Mouse (Mus musculus) kidney, embryonic 14.5 days (tissue): Measurements from ENCODE around the gene Tlr6. TPM values are rescaled to one million over a fixed set of nuclear protein-coding genes. Genes with fewer than 3 reads are reported as not detected.

ENCODE experiments used
- ATAC-seq: fragments of 200-750 bp; cut with Nextera tagmentation; 2 replicates; pipeline ENCODE4 v1.8.0; 2017; ENCODE audit warnings: moderate number of reproducible peaks, mild to moderate bottlenecking, moderate TSS enrichment, moderate library complexity; ENCODE audit not compliant: low FRiP score, low TSS enrichment
- H3K27ac ChIP-seq: fragments of 300-500 bp; sonication (generic); 2 replicates; pipeline ENCODE4 v1.5.1; 2014; ENCODE audit warnings: low read depth, mild to moderate bottlenecking, low read length, moderate library complexity, mixed read lengths
- H3K27me3 ChIP-seq: fragments of 300-500 bp; sonication (generic); 2 replicates; pipeline ENCODE4 v1.6.1; 2014; ENCODE audit warnings: mild to moderate bottlenecking, low read length; ENCODE audit not compliant: control insufficient read depth, insufficient read depth
- H3K36me3 ChIP-seq: fragments of 300-500 bp; sonication (generic); 2 replicates; pipeline ENCODE4 v1.6.1; 2014; ENCODE audit warnings: low read length, mixed read lengths; ENCODE audit not compliant: control insufficient read depth, insufficient read depth
- H3K4me1 ChIP-seq: fragments of 300-500 bp; sonication (generic); 2 replicates; pipeline ENCODE4 v1.6.1; 2014; ENCODE audit warnings: low read length, mixed read lengths; ENCODE audit not compliant: control insufficient read depth, insufficient read depth
- H3K4me2 ChIP-seq: fragments of 300-500 bp; sonication (generic); replicated peaks from 2 replicates; pipeline ENCODE4 v1.6.1; 2014; ENCODE audit warnings: low read depth, mild to moderate bottlenecking, low read length
- H3K4me3 ChIP-seq: fragments of 300-500 bp; sonication (generic); 2 replicates; pipeline ENCODE4 v1.5.1; 2014; ENCODE audit warnings: mild to moderate bottlenecking, low read length
- H3K9ac ChIP-seq: fragments of 300-500 bp; sonication (generic); 2 replicates; pipeline ENCODE4 v1.6.1; 2014; ENCODE audit warnings: low read depth, mild to moderate bottlenecking, low read length, moderate library complexity
- H3K9me3 ChIP-seq: fragments of 300-500 bp; sonication (generic); 2 replicates; pipeline ENCODE4 v1.6.1; 2016; ENCODE audit warnings: low read length; ENCODE audit not compliant: control insufficient read depth
- WGBS: fragments of 180-500 bp; shearing (Covaris S2); extraction: QIAGEN DNeasy Blood & Tissue Kit; methylation state at CpG from one replicate; pipeline ENCODE4 v1.1.7; 2014; 5-methylcytosine and 5-hydroxymethylcytosine counted together
- polyA plus RNA-seq: library from polyadenylated mRNA; unstranded; fragments of >200 nt; fragmentation: Nextera tagmentation; extraction: Ambion mirVana; gene quantifications from 2 replicates; pipeline ENCODE4 v1.2.1, GENCODE M21; 2014

Tlr6 gene
- polyA plus RNA-seq = 0.49 and 0.86 TPM in 2 replicates

- 79% methylated on average over 13 of the region's 13 CpGs for WGBS
- no peaks in the 10 kb centered on the region for H3K36me3 ChIP-seq
- H3K4me2 ChIP-seq = peak within 1 kb of the TSS; percentile 12; the same call in 1 of the 2 replicates
- no peaks in the 10 kb centered on the region for H3K4me1 ChIP-seq
- H3K27me3 ChIP-seq = no peaks in the 10 kb centered on the region
- ATAC-seq = no peak
- H3K4me3 ChIP-seq = no peak within 1 kb of the TSS
- no peaks in the 10 kb centered on the region for H3K9me3 ChIP-seq
- H3K9ac ChIP-seq = no peak within 1 kb of the TSS
- H3K27ac ChIP-seq = no peak within 1 kb of the TSS
These were observed at the start of gene Tlr6 for GRCm38 (mm10) chr5:64959843-64960230. TSS of gene Tlr6 (minus strand) at chr5:64960097.

DNA sequence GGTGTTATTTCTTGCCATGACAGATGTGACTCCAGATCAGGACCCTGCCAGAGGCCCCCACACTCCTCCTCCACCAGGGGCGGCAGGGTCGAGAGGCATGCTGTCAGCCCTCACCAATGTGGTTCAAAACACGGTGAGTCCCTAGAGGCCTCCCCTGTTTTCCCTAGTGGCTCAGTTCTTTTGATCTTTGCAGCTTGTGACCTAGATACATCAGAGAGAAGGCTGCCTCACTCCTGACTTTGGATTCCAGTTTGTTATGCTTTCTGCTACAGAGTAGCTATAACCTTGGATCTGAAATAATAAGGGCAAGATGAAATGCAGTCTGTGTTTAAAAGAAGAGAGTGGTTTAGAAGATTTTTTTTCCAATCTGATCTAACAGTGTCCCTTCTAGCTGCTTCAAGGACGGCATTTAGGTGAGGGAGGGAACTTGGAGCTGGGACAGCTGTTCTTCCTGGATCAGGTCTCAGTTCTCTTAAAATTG lies 46.2 kb upstream of the Tlr6 start:
- ATAC-seq = no peak; the same call in 1 of the 2 replicates
- Histone ChIP-seq H3K9me3 (peaks cover 9% of the 10 kb centered on the region; the same call in 1 of the 2 replicates), H3K9ac (no peak overlapping the region), H3K36me3 (peaks cover 15% of the 10 kb centered on the region), H3K27me3 (no peaks in the 10 kb centered on the region), H3K27ac (no peak overlapping the region), H3K4me2 (no peak overlapping the region), H3K4me1 (peaks cover 12% of the 10 kb centered on the region), H3K4me3 (no peak overlapping the region)
- 12% methylated on average over 4 of the region's 4 CpGs for WGBS

DNA sequence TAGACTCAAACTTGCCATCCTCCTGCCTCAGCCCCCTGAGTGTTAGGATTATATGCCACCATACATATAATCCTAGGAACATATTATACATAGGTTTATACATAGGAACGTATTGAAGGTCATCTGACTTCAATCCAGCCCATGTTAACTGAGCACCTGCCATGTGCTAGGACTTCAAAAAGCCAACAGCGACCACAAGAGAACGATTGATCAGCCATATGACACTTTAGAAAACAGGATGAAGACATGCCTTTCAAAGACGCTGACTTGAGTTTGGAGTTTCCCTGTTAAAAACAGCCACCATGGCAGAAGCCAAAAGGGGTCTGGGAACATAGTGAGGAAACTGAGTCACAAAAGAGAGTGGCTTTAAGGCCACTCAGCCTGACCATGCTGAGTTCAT lies 45.4 kb upstream of the Tlr6 start:
- Histone ChIP-seq H3K4me3 (no peak overlapping the region), H3K36me3 (peaks cover 12% of the 10 kb centered on the region), H3K27me3 (no peaks in the 10 kb centered on the region), H3K4me2 (no peak overlapping the region), H3K9ac (no peak overlapping the region), H3K27ac (no peak overlapping the region), H3K9me3 (peaks cover 6% of the 10 kb centered on the region; the same call in 1 of the 2 replicates), H3K4me1 (peaks cover 12% of the 10 kb centered on the region)
- ATAC-seq = no peak
- WGBS = 88% methylated on average over 4 of the region's 4 CpGs

DNA sequence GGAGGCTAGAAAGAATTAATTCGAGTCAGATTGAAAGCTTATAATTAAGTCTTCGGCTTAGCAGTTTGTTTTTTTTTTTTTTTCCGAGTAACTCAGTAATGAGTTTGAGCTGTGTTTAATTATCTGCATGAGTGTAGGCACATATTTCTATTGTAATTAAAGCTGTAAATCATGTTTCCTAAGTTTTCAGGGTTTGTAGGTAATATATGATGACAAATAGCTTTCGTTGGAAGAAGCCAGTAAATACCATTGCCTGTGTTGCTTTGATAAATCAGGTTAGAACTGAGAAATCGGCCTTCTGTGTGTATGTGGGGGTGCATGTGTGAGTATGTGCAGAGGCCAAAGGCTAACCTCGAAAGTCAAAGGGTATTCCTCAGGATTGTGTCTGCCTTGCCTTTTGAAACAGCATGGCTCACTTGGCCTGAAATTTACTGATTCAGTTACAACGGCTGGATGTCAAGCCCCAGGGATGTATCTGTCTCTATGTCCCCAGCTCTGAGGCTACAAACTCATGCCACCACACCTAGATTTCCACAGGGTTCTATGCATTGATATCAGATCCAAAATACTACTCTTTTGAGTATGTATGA lies 44.1 kb upstream of the Tlr6 start:
- peaks cover 12% of the 10 kb centered on the region for H3K4me1 ChIP-seq
- ATAC-seq = no peak
- no peak overlapping the region for H3K4me3 ChIP-seq
- H3K9me3 ChIP-seq = no peaks in the 10 kb centered on the region
- H3K36me3 ChIP-seq = peaks cover 2% of the 10 kb centered on the region; the same call in 1 of the 2 replicates
- no peak overlapping the region for H3K27ac ChIP-seq
- H3K4me2 ChIP-seq = no peak overlapping the region
- H3K9ac ChIP-seq = no peak overlapping the region
- 45% methylated on average over 7 of the region's 7 CpGs for WGBS
- no peaks in the 10 kb centered on the region for H3K27me3 ChIP-seq

DNA sequence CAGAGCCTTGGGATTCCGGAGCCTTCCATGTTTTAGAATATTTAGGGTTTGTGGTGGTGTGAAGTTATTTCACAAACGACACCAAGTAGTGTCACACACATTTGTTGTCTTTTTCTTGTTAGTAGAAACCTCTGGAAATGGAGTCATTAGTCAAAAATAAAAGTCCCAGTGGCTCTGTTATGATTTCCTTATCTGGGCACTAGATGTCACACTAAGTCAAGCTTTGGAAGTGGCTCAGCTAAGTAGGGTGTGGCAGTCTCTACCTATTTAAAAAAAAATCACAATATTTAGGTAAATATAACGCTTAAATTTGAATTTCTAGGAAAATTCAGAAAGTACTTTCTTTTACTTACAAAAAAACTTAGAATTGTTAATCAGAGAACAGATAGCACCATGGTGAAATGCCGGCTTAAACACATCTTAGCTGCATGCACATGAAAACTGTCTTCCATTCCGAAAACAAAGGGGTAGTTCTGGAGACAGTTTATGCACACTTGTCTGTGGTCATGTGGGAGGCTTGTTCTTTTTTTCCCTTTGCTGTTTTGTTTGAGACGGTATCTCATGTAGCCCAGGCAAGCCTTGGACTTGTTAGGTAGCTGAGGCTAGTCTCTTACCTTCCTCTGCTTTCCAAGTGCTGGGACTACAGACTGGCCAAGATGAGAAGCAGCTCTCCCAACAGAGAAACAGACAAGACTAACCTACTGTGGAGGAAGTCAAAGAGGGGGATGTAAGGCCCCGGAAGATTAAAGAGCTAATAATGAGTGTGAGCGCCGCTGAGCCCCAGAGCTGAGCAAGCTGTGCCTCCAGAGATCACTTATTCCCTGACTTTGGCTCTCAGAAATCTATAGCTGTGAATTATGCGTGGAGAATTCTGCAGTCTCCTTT lies 43.3 kb upstream of the Tlr6 start:
- H3K4me2 ChIP-seq = no peak overlapping the region
- H3K27me3 ChIP-seq = no peaks in the 10 kb centered on the region
- H3K9me3 ChIP-seq = no peaks in the 10 kb centered on the region
- H3K27ac ChIP-seq = peak overlapping the region; percentile 55; the same call in 1 of the 2 replicates
- H3K9ac ChIP-seq = no peak overlapping the region
- H3K4me3 ChIP-seq = no peak overlapping the region
- no peak for ATAC-seq
- peaks cover 2% of the 10 kb centered on the region; the same call in 1 of the 2 replicates for H3K36me3 ChIP-seq
- peaks cover 12% of the 10 kb centered on the region for H3K4me1 ChIP-seq
- 53% methylated on average over 10 of the region's 10 CpGs for WGBS

DNA sequence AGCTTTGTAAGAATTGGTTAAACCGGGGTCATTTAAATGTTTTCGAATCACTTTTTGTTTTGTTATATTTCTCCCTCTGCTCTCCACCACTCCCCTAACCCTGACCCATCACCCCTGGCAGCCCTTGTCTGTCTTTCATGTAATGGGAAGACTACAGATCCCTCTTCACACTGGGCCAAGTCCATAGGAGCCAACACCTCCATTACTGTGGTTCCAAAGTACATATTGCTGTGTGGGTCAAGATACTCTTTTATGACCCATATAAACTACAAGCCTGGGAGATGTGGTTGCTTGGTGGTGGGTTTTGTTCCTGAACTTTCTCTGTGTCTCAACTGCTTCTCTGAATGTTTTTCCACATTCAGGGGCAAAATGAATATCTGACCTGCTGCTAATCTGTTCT lies 35.5 kb upstream of the Tlr6 start:
- Histone ChIP-seq H3K36me3 (peaks cover 17% of the 10 kb centered on the region; the same call in 1 of the 2 replicates), H3K9me3 (no peaks in the 10 kb centered on the region), H3K27ac (no peak overlapping the region), H3K27me3 (no peaks in the 10 kb centered on the region), H3K9ac (no peak overlapping the region), H3K4me1 (no peaks in the 10 kb centered on the region), H3K4me3 (no peak overlapping the region), H3K4me2 (no peak overlapping the region)
- ATAC-seq = no peak
- WGBS = 95% methylated on average over 2 of the region's 2 CpGs

- peaks cover 16% of the 10 kb centered on the region; the same call in 1 of the 2 replicates for H3K36me3 ChIP-seq
- H3K9ac ChIP-seq = no peak overlapping the region
- H3K27ac ChIP-seq = no peak overlapping the region
- no peaks in the 10 kb centered on the region for H3K9me3 ChIP-seq
- H3K27me3 ChIP-seq = no peaks in the 10 kb centered on the region
- H3K4me2 ChIP-seq = no peak overlapping the region
- H3K4me3 ChIP-seq = no peak overlapping the region
- no peaks in the 10 kb centered on the region for H3K4me1 ChIP-seq
- no peak for ATAC-seq
- WGBS = 76% methylated on average over 8 of the region's 8 CpGs
These were observed 32.6 kb upstream of the Tlr6 start for GRCm38 (mm10) chr5:64992540-64992939.

DNA sequence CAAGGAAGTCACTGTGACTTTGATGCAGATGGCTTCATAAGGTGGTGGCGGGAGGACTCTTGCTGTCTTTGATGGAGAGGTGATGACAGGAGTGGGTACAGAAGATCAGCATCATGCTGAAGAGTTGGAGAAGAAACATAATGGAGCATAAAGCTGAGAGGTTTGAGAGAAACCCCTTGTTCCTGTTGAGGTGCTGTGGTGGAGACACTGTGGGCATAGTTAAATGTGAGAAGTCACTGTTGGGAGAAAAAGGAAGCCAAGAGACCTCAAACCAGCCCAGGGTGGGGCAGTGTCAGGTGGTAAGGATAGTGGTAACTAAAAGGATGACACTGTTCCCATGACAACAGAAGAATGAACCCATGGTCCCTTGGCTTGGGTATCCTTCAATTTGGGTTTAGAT lies 30.0 kb upstream of the Tlr6 start:
- no peak for ATAC-seq
- no peak overlapping the region for H3K9ac ChIP-seq
- no peak overlapping the region for H3K4me3 ChIP-seq
- H3K4me2 ChIP-seq = no peak overlapping the region
- WGBS = 100% methylated on average over 1 of the region's 1 CpGs
- H3K4me1 ChIP-seq = no peaks in the 10 kb centered on the region
- H3K9me3 ChIP-seq = no peaks in the 10 kb centered on the region
- H3K27ac ChIP-seq = no peak overlapping the region
- no peaks in the 10 kb centered on the region for H3K27me3 ChIP-seq
- H3K36me3 ChIP-seq = peaks cover 12% of the 10 kb centered on the region; the same call in 1 of the 2 replicates

GRCm38 (mm10) chr5:64985971-64986370 lies 26.1 kb upstream of the Tlr6 start:
- no peak for ATAC-seq
- Histone ChIP-seq H3K36me3 (peaks cover 12% of the 10 kb centered on the region; the same call in 1 of the 2 replicates), H3K27me3 (no peaks in the 10 kb centered on the region), H3K4me3 (no peak overlapping the region), H3K9ac (no peak overlapping the region), H3K27ac (no peak overlapping the region), H3K4me2 (no peak overlapping the region), H3K9me3 (no peaks in the 10 kb centered on the region), H3K4me1 (no peaks in the 10 kb centered on the region)
- WGBS = 67% methylated on average over 7 of the region's 7 CpGs
